Comparison of ENCODE assay signal across 13 mouse cellular contexts in genomic region chr13:62907527-62908162, GRCm38 (mm10). TPM values are rescaled to one million over a fixed set of nuclear protein-coding genes. Genes with fewer than 3 reads are reported as not detected.
DNase-seq lines count a peak whose midpoint lies in the region; ATAC-seq and TF ChIP-seq lines count a peak whose summit lies in the region.
"Had no signal": no experiment of that assay in that cellular context is flagged by ENCODE, and none has a peak within 500 bp of the region (broad histone marks: within the 10 kb centered on the region; RNA-seq: fewer than 3 reads in every experiment).

No protein-coding gene starts in this region.

- ATAC-seq in forebrain, embryonic 13.5 days: no peak
- no peak for ATAC-seq in forebrain, embryonic 15.5 days (replicated peaks)
- no peak for ATAC-seq in intestine, postnatal 0 days

- no peak for TF ChIP-seq CTCF in left cerebral cortex, adult 2 months (IDR thresholded peaks at IDR 0.05)
- TF ChIP-seq CTCF in intestine, postnatal 0 days (IDR thresholded peaks at IDR 0.05; ENCODE audit: low read depth): no peak

- no peaks in the 10 kb centered on the region for H3K36me3 ChIP-seq in forebrain, embryonic 13.5 days (ENCODE audit: poor library complexity, severe bottlenecking)
- no peaks in the 10 kb centered on the region for H3K36me3 ChIP-seq in forebrain, embryonic 15.5 days
- H3K36me3 ChIP-seq in intestine, postnatal 0 days (ENCODE audit: control insufficient read depth, insufficient read depth): no peaks in the 10 kb centered on the region

- H3K4me2 ChIP-seq in forebrain, embryonic 13.5 days: 0 out of 2 replicates have a peak overlapping the region, but pooled peaks have one; percentile 4
- H3K4me2 ChIP-seq in forebrain, embryonic 15.5 days (replicated peaks): no peak overlapping the region; the same call in 1 of the 2 replicates
- peak overlapping the region; percentile 51 for H3K4me2 ChIP-seq in intestine, postnatal 0 days (replicated peaks; ENCODE audit: low read depth)

- H3K4me1 ChIP-seq in forebrain, embryonic 13.5 days: peaks cover 4% of the 10 kb centered on the region; the same call in 1 of the 2 replicates
- H3K4me1 ChIP-seq in forebrain, embryonic 15.5 days: peaks cover 3% of the 10 kb centered on the region; the same call in 1 of the 2 replicates
- no peaks in the 10 kb centered on the region for H3K4me1 ChIP-seq in brown adipose tissue, adult 24 weeks (ENCODE audit: control insufficient read depth, insufficient read depth, insufficient read length, low read length)
- 0 out of 2 replicates have a peak, but pooled peaks cover 4% of the 10 kb centered on the region for H3K4me1 ChIP-seq in intestine, postnatal 0 days (replicated peaks; ENCODE audit: control insufficient read depth, insufficient read depth, low read length)

- H3K27ac ChIP-seq in forebrain, embryonic 13.5 days: no peak overlapping the region
- no peak overlapping the region for H3K27ac ChIP-seq in forebrain, embryonic 15.5 days (replicated peaks)
- H3K27ac ChIP-seq in left cerebral cortex, adult 2 months: peak overlapping the region; percentile 76
- H3K27ac ChIP-seq in brown adipose tissue, adult 24 weeks (replicated peaks; ENCODE audit: low read depth, low read length): peak overlapping the region; percentile 33
- H3K27ac ChIP-seq in intestine, postnatal 0 days (ENCODE audit: low read depth, low read length): peak overlapping the region; percentile 87
- H3K27ac ChIP-seq: macrophage had no signal

- intact Hi-C loops in left cerebral cortex, adult 2 months (cut with DNase I): loop anchor here (5.0 kb wide), 1 partner anchor 335 kb away; no protein-coding TSS in a partner anchor

- no peaks in the 10 kb centered on the region for H3K9me3 ChIP-seq in forebrain, embryonic 13.5 days (replicated peaks)
- no peaks in the 10 kb centered on the region for H3K9me3 ChIP-seq in forebrain, embryonic 15.5 days
- no peaks in the 10 kb centered on the region for H3K9me3 ChIP-seq in intestine, postnatal 0 days (ENCODE audit: control insufficient read depth)

- H3K9ac ChIP-seq in forebrain, embryonic 13.5 days: no peak overlapping the region
- H3K9ac ChIP-seq in forebrain, embryonic 15.5 days (replicated peaks): no peak overlapping the region
- 0 out of 2 replicates have a peak overlapping the region, but pooled peaks have one; percentile 13 for H3K9ac ChIP-seq in intestine, postnatal 0 days (ENCODE audit: low read depth, low read length)

- 78% methylated on average over 14 of the region's 14 CpGs for WGBS in forebrain, embryonic 13.5 days
- 73% methylated on average over 14 of the region's 14 CpGs for WGBS in forebrain, embryonic 15.5 days
- WGBS in intestine, postnatal 0 days: 52% methylated on average over 14 of the region's 14 CpGs

- no peaks in the 10 kb centered on the region for H3K27me3 ChIP-seq in forebrain, embryonic 13.5 days
- no peaks in the 10 kb centered on the region for H3K27me3 ChIP-seq in forebrain, embryonic 15.5 days
- no peaks in the 10 kb centered on the region for H3K27me3 ChIP-seq in intestine, postnatal 0 days (replicated peaks; ENCODE audit: control insufficient read depth, insufficient read depth, low read length)

- no peak for DNase-seq in left cerebral cortex, adult 2 months (ENCODE audit: extremely low spot score in 1 of 2, low spot score in 2 of 2)
- DNase-seq in left cerebral cortex, adult 11 months (ENCODE audit: low spot score): no peak
- no peak for DNase-seq in thymus, adult 18-20 months
- no peak for DNase-seq in cerebellum, adult 11-12 months
- DNase-seq: cerebellum, postnatal 25 days; gastrocnemius, postnatal 14 days had no signal

- no peak overlapping the region for H3K4me3 ChIP-seq in forebrain, embryonic 13.5 days
- H3K4me3 ChIP-seq in forebrain, embryonic 15.5 days: no peak overlapping the region
- H3K4me3 ChIP-seq in left cerebral cortex, adult 2 months: peak overlapping the region; percentile 22; the same call in 1 of the 2 replicates
- H3K4me3 ChIP-seq in brown adipose tissue, adult 24 weeks (ENCODE audit: insufficient read depth, low read depth, low read length): peak overlapping the region; percentile 12; the same call in 1 of the 2 replicates
- peak overlapping the region; percentile 9; the same call in 1 of the 2 replicates for H3K4me3 ChIP-seq in intestine, postnatal 0 days (ENCODE audit: low read depth, low read length)

RNA-seq across cellular contexts. Expression of gene Fbp1, which starts 19.6 kb away (rescaled TPM):
- 0.42 TPM in 1 of 2 replicates, not detected in the other for polyA plus RNA-seq in forebrain, embryonic 13.5 days (2015; fragmentation: Nextera tagmentation; extraction: Ambion mirVana)
- 0.37 TPM in 1 of 2 replicates, not detected in the other for polyA plus RNA-seq in forebrain, embryonic 15.5 days (2015; fragmentation: Nextera tagmentation; extraction: Ambion mirVana)
- under 1 TPM; 0.33 to 0.59 TPM for total RNA-seq in left cerebral cortex, adult 2 months (2021)
- 3.4 TPM in 1 of 2 replicates, not detected in the other for polyA plus RNA-seq in brown adipose tissue, adult 24 weeks (2012; ENCODE audit: insufficient read depth, insufficient read length, missing spikeins)
- polyA plus RNA-seq in intestine, postnatal 0 days (2015; fragmentation: Nextera tagmentation; extraction: Ambion mirVana): 529 and 593 TPM in 2 replicates
- total RNA-seq: gastrocnemius, postnatal 14 days; heart, postnatal 25 days had no signal

RNA-seq across cellular contexts. Expression of gene Fbp2, which starts 49.4 kb away (rescaled TPM):
- polyA plus RNA-seq in forebrain, embryonic 13.5 days (2015; fragmentation: Nextera tagmentation; extraction: Ambion mirVana): not detected in 2 replicates
- 0.18 and 0.37 TPM in 2 replicates for polyA plus RNA-seq in forebrain, embryonic 15.5 days (2015; fragmentation: Nextera tagmentation; extraction: Ambion mirVana)
- total RNA-seq in left cerebral cortex, adult 2 months (2021): not detected
- polyA plus RNA-seq in brown adipose tissue, adult 24 weeks (2012; ENCODE audit: insufficient read depth, insufficient read length, missing spikeins): 31.1 and 43.6 TPM in 2 replicates
- 474 and 501 TPM in 2 replicates for polyA plus RNA-seq in intestine, postnatal 0 days (2015; fragmentation: Nextera tagmentation; extraction: Ambion mirVana)
- total RNA-seq: layer of hippocampus, adult 8-10 months had no signal
- polyA plus RNA-seq: macrophage had no signal

RNA-seq across cellular contexts. Expression of gene 2010111I01Rik, which starts 57.0 kb away (rescaled TPM):
- polyA plus RNA-seq in forebrain, embryonic 13.5 days (2015; fragmentation: Nextera tagmentation; extraction: Ambion mirVana): 23.9 and 29.9 TPM in 2 replicates
- polyA plus RNA-seq in forebrain, embryonic 15.5 days (2015; fragmentation: Nextera tagmentation; extraction: Ambion mirVana): 25.5 and 30.9 TPM in 2 replicates
- 100 to 1,000 TPM; 122 to 140 TPM for total RNA-seq in left cerebral cortex, adult 2 months (2021)
- polyA plus RNA-seq in brown adipose tissue, adult 24 weeks (2012; ENCODE audit: insufficient read depth, insufficient read length, missing spikeins): 10.7 and 24.7 TPM in 2 replicates
- 72.7 and 73.3 TPM in 2 replicates for polyA plus RNA-seq in intestine, postnatal 0 days (2015; fragmentation: Nextera tagmentation; extraction: Ambion mirVana)

Comparison
In these comparisons a context has a peak if more than half of its experiments do, and no peak if none do; other contexts are left out.
1. H3K27ac ChIP-seq: peak in left cerebral cortex, adult 2 months (single experiment), brown adipose tissue, adult 24 weeks (single experiment) and intestine, postnatal 0 days (single experiment); none in forebrain, embryonic 13.5 days (single experiment) and forebrain, embryonic 15.5 days (single experiment).
2. H3K4me3 ChIP-seq: peak in left cerebral cortex, adult 2 months (single experiment), brown adipose tissue, adult 24 weeks (single experiment) and intestine, postnatal 0 days (single experiment); none in forebrain, embryonic 13.5 days (single experiment) and forebrain, embryonic 15.5 days (single experiment).
3. RNA of gene Fbp1, which starts 19.6 kb away (polyA plus RNA-seq): 529 to 593 TPM in intestine, postnatal 0 days; 3.4 TPM in brown adipose tissue, adult 24 weeks, 0.37 TPM in forebrain, embryonic 15.5 days and 0.42 TPM in forebrain, embryonic 13.5 days; every median in the first group is over 100 times any median in the second.
4. RNA of gene Fbp2, which starts 49.4 kb away (polyA plus RNA-seq): 474 to 501 TPM in intestine, postnatal 0 days and 31.1 to 43.6 TPM in brown adipose tissue, adult 24 weeks; 0.18 to 0.37 TPM in forebrain, embryonic 15.5 days and not detected in forebrain, embryonic 13.5 days; every median in the first group is over 10 times any median in the second.